Mouse (Mus musculus) MEL (cell line): ENCODE data around the gene Tspan4.

Experiments used
- EP300 ChIP-seq, 2 experiments: IDR thresholded peaks; 2 replicates each; pipeline ENCODE4 v1.6.1; 2011; ENCODE audit warnings: improper control_type of control experiment in 2 of 2, low read length in 2 of 2, low read depth in 1 of 2, mild to moderate bottlenecking in 1 of 2
- GATA1 ChIP-seq: IDR thresholded peaks from 2 replicates; pipeline ENCODE4 v1.6.1; 2011; ENCODE audit warnings: low read depth, low read length, improper control_type of control experiment
- MAFK ChIP-seq: IDR thresholded peaks from 2 replicates; pipeline ENCODE4 v1.6.1; 2011; ENCODE audit warnings: low read depth, mild to moderate bottlenecking, low read length, improper control_type of control experiment, borderline replicate concordance
- MAX ChIP-seq: IDR thresholded peaks from 2 replicates; pipeline ENCODE4 v1.6.1; 2011; ENCODE audit warnings: low read length, improper control_type of control experiment
- SIN3A ChIP-seq: IDR thresholded peaks from 2 replicates; pipeline ENCODE4 v1.6.1; 2012; ENCODE audit warnings: low read length, improper control_type of control experiment, inconsistent platforms

DNA sequence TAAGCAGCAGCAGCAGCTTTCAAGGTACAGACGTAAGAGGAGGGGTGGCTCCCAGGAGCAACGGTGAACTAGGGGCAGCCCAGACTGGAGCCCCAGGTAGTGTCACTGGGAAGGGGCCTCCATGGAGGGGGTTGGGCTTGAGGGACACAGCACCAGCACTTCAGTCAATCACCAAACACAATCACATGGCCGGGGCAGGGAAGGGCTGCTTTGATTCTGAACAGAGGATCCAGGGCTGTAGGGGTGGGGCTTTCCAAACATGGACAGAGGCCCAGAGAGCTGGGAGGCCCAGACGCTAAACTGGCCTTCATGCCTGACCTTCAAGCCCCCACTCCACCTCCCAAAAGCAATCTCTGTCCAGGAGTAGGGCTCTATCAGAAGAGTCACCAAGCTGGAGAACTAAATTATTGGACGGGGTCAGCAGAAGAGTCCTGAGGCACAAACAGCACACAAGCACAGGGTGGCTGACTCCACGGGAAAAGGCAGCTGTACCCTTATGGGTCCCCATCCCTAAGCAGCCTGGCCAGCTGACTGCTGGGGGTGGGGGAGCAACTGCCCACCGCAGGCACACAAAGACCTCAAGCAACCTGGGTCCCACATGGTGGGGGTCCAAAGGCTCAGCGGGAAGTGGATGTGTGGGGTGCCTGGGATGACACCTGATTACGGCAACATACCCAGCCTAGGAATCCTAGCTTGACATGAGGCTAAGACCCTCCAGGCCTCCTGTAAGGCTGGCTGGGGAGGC, 45.0 kb upstream of the Tspan4 start:
- no peak for TF ChIP-seq EP300 (IDR thresholded peaks at IDR 0.05; ENCODE audit: low read depth in 1 of 2, low read length in 2 of 2)
- TF ChIP-seq SIN3A, result no peak
- TF ChIP-seq MAFK, result no peak
- TF ChIP-seq MAX, result no peak
- TF ChIP-seq GATA1, result no peak
